Mouse (Mus musculus) liver, adult 10 weeks (tissue): ENCODE measurements around the gene Pigr. TPM values are rescaled to one million over a fixed set of nuclear protein-coding genes. Genes with fewer than 3 reads are reported as not detected.

Source experiments
- polyA plus RNA-seq: library from polyadenylated mRNA; stranded (reverse); fragments of 350-450 nt; fragmentation: Illumina TruSeq; extraction: RNeasy Lipid Tissue Mini Kit (QIAGEN cat#74804); gene quantifications from one replicate; pipeline ENCODE4 v1.2.3, GENCODE M21; 2014; ENCODE audit warnings: low read depth, low replicate concordance

Gene Pigr
- 1,048 TPM for polyA plus RNA-seq

GRCm38 (mm10) chr1:130826448-130826847 is at the start of gene Pigr:
Gene Pigr (plus strand): TSS chr1:130826684.

DNA sequence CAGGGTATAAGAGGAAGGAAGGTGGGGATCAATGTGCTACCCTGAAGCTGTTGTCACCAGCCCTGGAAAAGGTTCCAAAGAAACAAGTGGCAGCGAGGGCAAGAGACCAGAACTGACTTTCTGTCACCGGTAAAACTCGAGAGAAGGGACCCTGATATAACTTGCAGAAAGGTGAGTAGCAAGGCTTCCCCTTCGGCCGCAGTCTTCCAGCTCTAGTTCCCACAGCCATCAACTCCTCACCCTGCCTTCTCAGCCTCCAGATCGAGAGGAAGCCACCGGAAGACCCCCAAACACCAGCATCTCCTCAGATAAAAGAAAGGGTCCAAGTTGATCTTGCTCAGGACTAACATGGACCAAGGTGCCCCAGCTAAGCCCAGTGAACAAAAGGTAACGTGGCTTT is 25.9 kb upstream of the Pigr start, which contains the start of gene Fcamr:
Gene Fcamr (plus strand): TSS at position 301 of the 400 bp plus-strand sequence.

GRCm38 (mm10) chr1:130865541-130866221 is 39.2 kb downstream of the Pigr start, which contains the start of gene Fcmr:
Gene Fcmr (plus strand): TSS chr1:130865669.

GRCm38 (mm10) chr1:130887354-130887753 is 60.9 kb downstream of the Pigr start, which contains the start of gene Il24:
Gene Il24 (minus strand): TSS chr1:130887454.

Other genes with a start within 250 kb of the Pigr start
- gene Zp3r, start 197.1 kb upstream of the Pigr start, polyA plus RNA-seq = not detected
- gene C4bp, start 165.1 kb upstream of the Pigr start, polyA plus RNA-seq = 659 TPM
- not detected for gene Gm29427, start 110.9 kb upstream of the Pigr start, polyA plus RNA-seq
- gene Yod1, start 109.4 kb upstream of the Pigr start, polyA plus RNA-seq = 12.6 TPM
- gene Pfkfb2, start 97.4 kb upstream of the Pigr start, polyA plus RNA-seq = 10.3 TPM
- 0.29 TPM for gene AA986860, start 94.7 kb upstream of the Pigr start, polyA plus RNA-seq
- not detected for gene Fcamr, start 25.8 kb upstream of the Pigr start, polyA plus RNA-seq
- gene Fcmr, start 39.0 kb downstream of the Pigr start, polyA plus RNA-seq = not detected
- gene Il24, start 60.8 kb downstream of the Pigr start, polyA plus RNA-seq = not detected
- gene Il20, start 84.8 kb downstream of the Pigr start, polyA plus RNA-seq = not detected
- not detected for gene Il19, start 113.4 kb downstream of the Pigr start, polyA plus RNA-seq
- gene Il10, start 193.2 kb downstream of the Pigr start, polyA plus RNA-seq = not detected